Mouse (Mus musculus): ENCODE results near the gene Grid2. TPM values are rescaled to one million over a fixed set of nuclear protein-coding genes. Genes with fewer than 3 reads are reported as not detected.

Grid2 gene
- polyA plus RNA-seq, 1 experiment from 2014 or later: 2.3 TPM

GRCm38 (mm10) chr6:64555220-64555619, 1299.5 kb downstream of the Grid2 start:
- WGBS: 89% methylated on average over 4 of the region's 4 CpGs
- no peak for ATAC-seq (ENCODE audit: insufficient number of reproducible peaks, insufficient read depth, low FRiP score, low TSS enrichment)
- H3K9me3 ChIP-seq: no peaks in the 10 kb centered on the region
- no peaks in the 10 kb centered on the region for H3K36me3 ChIP-seq
- H3K4me3 ChIP-seq: no peak overlapping the region
- H3K9ac ChIP-seq: no peak overlapping the region
- H3K27ac ChIP-seq: no peak overlapping the region
- H3K4me2 ChIP-seq (replicated peaks): no peak overlapping the region
- no peaks in the 10 kb centered on the region for H3K27me3 ChIP-seq
- H3K4me1 ChIP-seq: no peaks in the 10 kb centered on the region

GRCm38 (mm10) chr6:64568599-64568998, 1312.9 kb downstream of the Grid2 start:
- ATAC-seq (ENCODE audit: insufficient number of reproducible peaks, insufficient read depth, low FRiP score, low TSS enrichment): no peak
- H3K27ac ChIP-seq: no peak overlapping the region
- no peak overlapping the region for H3K4me2 ChIP-seq (replicated peaks)
- H3K27me3 ChIP-seq: no peaks in the 10 kb centered on the region
- H3K9ac ChIP-seq: no peak overlapping the region
- H3K4me3 ChIP-seq: no peak overlapping the region
- H3K36me3 ChIP-seq: no peaks in the 10 kb centered on the region
- 73% methylated on average over 5 of the region's 5 CpGs for WGBS
- no peaks in the 10 kb centered on the region for H3K9me3 ChIP-seq
- H3K4me1 ChIP-seq: no peaks in the 10 kb centered on the region

- H3K27me3 ChIP-seq: no peaks in the 10 kb centered on the region
Measured at GRCm38 (mm10) chr6:64581338-64581737, 1325.7 kb downstream of the Grid2 start.

GRCm38 (mm10) chr6:64588487-64589205, 1333.0 kb downstream of the Grid2 start:
- H3K36me3 ChIP-seq: no peaks in the 10 kb centered on the region
- no peak overlapping the region for H3K4me2 ChIP-seq (replicated peaks)
- 84% methylated on average over 7 of the region's 7 CpGs for WGBS
- H3K9ac ChIP-seq: no peak overlapping the region
- H3K27me3 ChIP-seq: no peaks in the 10 kb centered on the region
- H3K4me3 ChIP-seq: no peak overlapping the region
- no peaks in the 10 kb centered on the region for H3K4me1 ChIP-seq
- no peak overlapping the region for H3K27ac ChIP-seq
- no peaks in the 10 kb centered on the region for H3K9me3 ChIP-seq
- ATAC-seq (ENCODE audit: insufficient number of reproducible peaks, insufficient read depth, low FRiP score, low TSS enrichment): no peak

More at GRCm38 (mm10) chr6:64581338-64581737, 1325.7 kb downstream of the Grid2 start:
- H3K9ac ChIP-seq: no peak overlapping the region
- H3K4me1 ChIP-seq: no peaks in the 10 kb centered on the region
- H3K36me3 ChIP-seq: no peaks in the 10 kb centered on the region
- H3K27ac ChIP-seq: no peak overlapping the region
- H3K4me3 ChIP-seq: no peak overlapping the region
- no peak for ATAC-seq (ENCODE audit: insufficient number of reproducible peaks, insufficient read depth, low FRiP score, low TSS enrichment)
- WGBS: 81% methylated on average over 3 of the region's 3 CpGs
- no peaks in the 10 kb centered on the region for H3K9me3 ChIP-seq
- H3K4me2 ChIP-seq (replicated peaks): no peak overlapping the region

- WGBS: 46% methylated on average over 7 of the region's 7 CpGs
- no peak overlapping the region for H3K27ac ChIP-seq
- no peak for ATAC-seq (ENCODE audit: insufficient number of reproducible peaks, insufficient read depth, low FRiP score, low TSS enrichment)
Measured at GRCm38 (mm10) chr6:64596261-64596660, 1340.6 kb downstream of the Grid2 start.

GRCm38 (mm10) chr6:64596835-64597234, 1341.2 kb downstream of the Grid2 start:
- no peaks in the 10 kb centered on the region for H3K9me3 ChIP-seq
- H3K36me3 ChIP-seq: no peaks in the 10 kb centered on the region
- no peak overlapping the region for H3K4me2 ChIP-seq (replicated peaks)
- no peak overlapping the region for H3K4me3 ChIP-seq
- no peak overlapping the region for H3K9ac ChIP-seq
- no peaks in the 10 kb centered on the region for H3K27me3 ChIP-seq
- H3K27ac ChIP-seq: no peak overlapping the region
- no peak for ATAC-seq (ENCODE audit: insufficient number of reproducible peaks, insufficient read depth, low FRiP score, low TSS enrichment)
- H3K4me1 ChIP-seq: peaks cover 5% of the 10 kb centered on the region; the same call in 1 of the 2 replicates
- 48% methylated on average over 2 of the region's 2 CpGs for WGBS

More at GRCm38 (mm10) chr6:64596261-64596660, 1340.6 kb downstream of the Grid2 start:
- H3K27me3 ChIP-seq: no peaks in the 10 kb centered on the region
- H3K9me3 ChIP-seq: no peaks in the 10 kb centered on the region
- H3K4me3 ChIP-seq: no peak overlapping the region
- H3K9ac ChIP-seq: no peak overlapping the region
- H3K4me1 ChIP-seq: peaks cover 5% of the 10 kb centered on the region; the same call in 1 of the 2 replicates
- H3K36me3 ChIP-seq: no peaks in the 10 kb centered on the region
- H3K4me2 ChIP-seq (replicated peaks): no peak overlapping the region

GRCm38 (mm10) chr6:64598144-64598561, 1342.5 kb downstream of the Grid2 start:
- H3K4me2 ChIP-seq (replicated peaks): no peak overlapping the region
- no peaks in the 10 kb centered on the region for H3K36me3 ChIP-seq
- no peak overlapping the region for H3K4me3 ChIP-seq
- H3K27me3 ChIP-seq: no peaks in the 10 kb centered on the region
- H3K4me1 ChIP-seq: peaks cover 5% of the 10 kb centered on the region; the same call in 1 of the 2 replicates
- WGBS: 13% methylated on average over 4 of the region's 4 CpGs
- ATAC-seq (ENCODE audit: insufficient number of reproducible peaks, insufficient read depth, low FRiP score, low TSS enrichment): no peak
- H3K9me3 ChIP-seq: no peaks in the 10 kb centered on the region
- no peak overlapping the region for H3K9ac ChIP-seq
- no peak overlapping the region for H3K27ac ChIP-seq

- 69% methylated on average over 3 of the region's 3 CpGs for WGBS
- no peak overlapping the region for H3K9ac ChIP-seq
- H3K9me3 ChIP-seq: no peaks in the 10 kb centered on the region
- H3K4me2 ChIP-seq (replicated peaks): no peak overlapping the region
- H3K36me3 ChIP-seq: no peaks in the 10 kb centered on the region
- H3K27me3 ChIP-seq: no peaks in the 10 kb centered on the region
- H3K27ac ChIP-seq: no peak overlapping the region
- no peak for ATAC-seq (ENCODE audit: insufficient number of reproducible peaks, insufficient read depth, low FRiP score, low TSS enrichment)
- no peaks in the 10 kb centered on the region for H3K4me1 ChIP-seq
- no peak overlapping the region for H3K4me3 ChIP-seq
Measured at GRCm38 (mm10) chr6:64605753-64606152, 1350.1 kb downstream of the Grid2 start.

GRCm38 (mm10) chr6:64607041-64607440, 1351.4 kb downstream of the Grid2 start:
- Histone ChIP-seq H3K4me2 (replicated peaks) (no peak overlapping the region), H3K36me3 (no peaks in the 10 kb centered on the region), H3K27ac (no peak overlapping the region), H3K27me3 (no peaks in the 10 kb centered on the region), H3K9me3 (no peaks in the 10 kb centered on the region), H3K4me1 (no peaks in the 10 kb centered on the region), H3K4me3 (no peak overlapping the region), H3K9ac (no peak overlapping the region)
- ATAC-seq (ENCODE audit: insufficient number of reproducible peaks, insufficient read depth, low FRiP score, low TSS enrichment): no peak
- 85% methylated on average over 1 of the region's 1 CpGs for WGBS

- 11% methylated on average over 1 of the region's 1 CpGs for WGBS
- Histone ChIP-seq H3K4me1 (no peaks in the 10 kb centered on the region), H3K9me3 (no peaks in the 10 kb centered on the region), H3K4me2 (replicated peaks) (no peak overlapping the region), H3K4me3 (no peak overlapping the region), H3K9ac (no peak overlapping the region), H3K36me3 (no peaks in the 10 kb centered on the region), H3K27me3 (no peaks in the 10 kb centered on the region), H3K27ac (no peak overlapping the region)
- no peak for ATAC-seq (ENCODE audit: insufficient number of reproducible peaks, insufficient read depth, low FRiP score, low TSS enrichment)
Measured at GRCm38 (mm10) chr6:64607942-64608341, 1352.3 kb downstream of the Grid2 start.

- Histone ChIP-seq H3K4me1 (peaks cover 4% of the 10 kb centered on the region; the same call in 1 of the 2 replicates), H3K9me3 (no peaks in the 10 kb centered on the region), H3K4me2 (replicated peaks) (no peak overlapping the region), H3K27ac (no peak overlapping the region), H3K36me3 (no peaks in the 10 kb centered on the region), H3K4me3 (no peak overlapping the region), H3K9ac (no peak overlapping the region), H3K27me3 (no peaks in the 10 kb centered on the region)
- 56% methylated on average over 4 of the region's 4 CpGs for WGBS
- ATAC-seq (ENCODE audit: insufficient number of reproducible peaks, insufficient read depth, low FRiP score, low TSS enrichment): no peak
Measured at GRCm38 (mm10) chr6:64616843-64617242, 1361.2 kb downstream of the Grid2 start.

GRCm38 (mm10) chr6:64617417-64618135, 1361.9 kb downstream of the Grid2 start:
- Histone ChIP-seq H3K9ac (no peak overlapping the region), H3K27ac (no peak overlapping the region), H3K4me3 (no peak overlapping the region), H3K4me2 (replicated peaks) (no peak overlapping the region), H3K36me3 (no peaks in the 10 kb centered on the region), H3K27me3 (no peaks in the 10 kb centered on the region), H3K9me3 (no peaks in the 10 kb centered on the region), H3K4me1 (peaks cover 4% of the 10 kb centered on the region; the same call in 1 of the 2 replicates)
- no peak for ATAC-seq (ENCODE audit: insufficient number of reproducible peaks, insufficient read depth, low FRiP score, low TSS enrichment)
- 75% methylated on average over 8 of the region's 8 CpGs for WGBS
